Mouse (Mus musculus): Measurements from ENCODE around the gene Olfr224. TPM values are rescaled to one million over a fixed set of nuclear protein-coding genes. Genes with fewer than 3 reads are reported as not detected.

Gene Olfr224
- total RNA-seq, 2 experiments from 2014 or later = not detected

DNA sequence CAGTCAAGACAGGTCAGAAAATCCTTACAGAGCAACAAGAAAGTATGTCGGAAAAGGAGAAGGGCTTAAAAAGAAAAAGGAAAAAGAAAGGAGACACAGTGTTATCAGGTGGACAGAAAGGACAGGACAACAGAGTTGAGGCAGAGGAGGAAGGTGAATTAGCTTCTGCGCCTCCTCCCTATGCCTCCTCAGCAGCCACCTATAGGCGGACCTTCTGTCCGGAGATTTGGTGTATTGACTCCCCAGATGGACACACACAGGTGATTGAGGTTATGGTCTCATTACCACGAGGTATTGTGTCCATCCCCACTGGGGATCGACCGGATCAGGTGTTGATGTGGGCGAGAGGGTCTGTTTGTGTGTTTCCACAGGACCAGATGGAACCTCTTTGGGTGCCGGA lies 50.6 kb downstream of the Olfr224 start:
- DNase-seq (ENCODE audit: low spot score in 2 of 2) = peak in 1 of 2 experiments; percentile 8

DNA sequence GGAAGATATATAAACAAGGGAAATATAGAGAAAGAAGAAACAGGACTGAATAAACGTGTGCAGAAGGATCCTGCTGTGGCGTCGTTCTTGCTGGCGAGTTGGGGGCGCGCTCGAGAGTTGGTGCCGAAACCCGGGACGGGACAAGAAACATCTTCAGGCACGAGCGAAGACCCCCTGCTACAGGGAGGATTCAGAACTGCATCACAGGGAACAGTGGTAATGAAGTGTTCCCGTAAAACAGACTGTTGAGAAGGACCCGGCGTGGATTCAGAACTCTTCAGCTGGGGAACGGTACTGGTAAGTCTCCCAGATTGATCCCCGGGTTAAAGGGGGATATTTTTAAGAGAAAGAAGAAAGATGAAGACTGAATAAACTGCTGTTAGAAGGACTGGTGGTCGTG lies 51.4 kb downstream of the Olfr224 start:
- peak; percentile 73 to 74 for DNase-seq (ENCODE audit: low spot score in 2 of 2)

Other genes starting within 250 kb of the Olfr224 start
- 10 to 100 TPM; 39.4 to 45.1 TPM for gene Zfp672, start 240.2 kb downstream of the Olfr224 start, total RNA-seq (2021)
- gene Sh3bp5l, start 239.8 kb downstream of the Olfr224 start, total RNA-seq (2021) = 10 to 100 TPM; 50.1 to 53.7 TPM
- gene Lypd8, start 191.5 kb downstream of the Olfr224 start, total RNA-seq (2021) = not detected
- not detected for gene 1810065E05Rik, start 149.4 kb downstream of the Olfr224 start, total RNA-seq (2021)
- gene Gm12253, start 138.0 kb downstream of the Olfr224 start, total RNA-seq (2021) = not detected
- not detected for gene Lypd9, start 117.6 kb downstream of the Olfr224 start, total RNA-seq (2021)
- not detected for gene Olfr30, start 108.3 kb downstream of the Olfr224 start, total RNA-seq (2021)
- gene Olfr332, start 78.0 kb downstream of the Olfr224 start, total RNA-seq (2021) = not detected
- not detected for gene Olfr331, start 68.0 kb downstream of the Olfr224 start, total RNA-seq (2021)
- gene Olfr330, start 35.7 kb downstream of the Olfr224 start, total RNA-seq (2021) = not detected
- gene Olfr329-ps, start 24.1 kb downstream of the Olfr224 start, total RNA-seq (2021) = not detected
- not detected for gene Olfr328, start 14.9 kb downstream of the Olfr224 start, total RNA-seq (2021)
- gene Olfr325, start 7.2 kb upstream of the Olfr224 start, total RNA-seq (2021) = not detected
- gene Olfr324, start 24.6 kb upstream of the Olfr224 start, total RNA-seq (2021) = not detected
- gene 2210407C18Rik, start 45.5 kb upstream of the Olfr224 start, total RNA-seq (2021) = not detected
- gene Olfr323, start 59.9 kb upstream of the Olfr224 start, total RNA-seq (2021) = not detected
- gene Trim58, start 69.9 kb upstream of the Olfr224 start, total RNA-seq (2021) = under 1 TPM in 1 of 2 experiments, not detected in 1; 0.21 TPM
- gene Olfr322, start 88.2 kb upstream of the Olfr224 start, total RNA-seq (2021) = not detected
- gene Olfr320, start 110.5 kb upstream of the Olfr224 start, total RNA-seq (2021) = not detected
- gene Olfr319, start 128.6 kb upstream of the Olfr224 start, total RNA-seq (2021) = not detected
- not detected for gene Olfr318, start 153.5 kb upstream of the Olfr224 start, total RNA-seq (2021)
- gene Olfr317, start 168.7 kb upstream of the Olfr224 start, total RNA-seq (2021) = under 1 TPM in 1 of 2 experiments, not detected in 1; 0.26 TPM
- 1 to 10 TPM; 2.1 to 2.9 TPM for gene Olfr316, start 182.2 kb upstream of the Olfr224 start, total RNA-seq (2021)
- gene Olfr315, start 202.6 kb upstream of the Olfr224 start, total RNA-seq (2021) = not detected
- not detected for gene Olfr314, start 212.4 kb upstream of the Olfr224 start, total RNA-seq (2021)
- gene Fam183b, start 231.4 kb upstream of the Olfr224 start, total RNA-seq (2021) = 1 to 10 TPM; 1.8 to 2.2 TPM
- gene Olfr313, start 244.4 kb upstream of the Olfr224 start, total RNA-seq (2021) = not detected